Mouse (Mus musculus) T-helper 2 cell (primary cell): ENCODE measurements around the gene Muc1.

Experiments used
- in situ Hi-C: fragments of 300-600 bp; cut with MboI, MseI; formaldehyde crosslinking; loops from one replicate; pipeline ENCODE4 v1.15.1; 2025; ENCODE audit warnings: high pct_unique_total_duplicates

Gene Muc1

DNA sequence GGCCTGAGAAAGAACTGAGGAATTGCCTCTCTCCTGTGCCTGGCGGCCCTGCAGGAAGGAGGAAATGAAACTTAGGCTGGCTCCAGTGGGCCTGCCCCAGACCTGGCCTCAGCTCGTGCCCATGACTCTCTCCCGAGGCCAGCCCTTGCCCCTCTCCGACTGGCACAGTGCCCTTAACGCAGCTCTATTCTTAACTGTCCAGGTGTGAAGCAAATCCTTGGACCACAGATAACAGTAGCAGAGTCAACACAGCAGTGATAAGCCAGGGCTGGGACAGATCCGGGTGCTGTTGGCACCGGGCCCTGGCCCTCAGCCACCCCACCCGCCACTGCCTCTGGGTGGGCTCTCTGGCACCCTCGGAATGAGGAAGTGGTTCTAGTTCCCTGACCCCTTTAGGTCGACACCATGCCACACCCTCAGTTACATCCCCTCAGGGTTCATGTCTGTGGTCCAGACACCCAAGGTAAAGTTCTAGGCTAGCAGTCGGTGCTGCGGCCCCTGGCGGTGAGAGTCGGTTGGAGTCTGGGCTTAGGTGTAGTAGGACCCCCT lies 4.8 kb downstream of the Muc1 start:
- in situ Hi-C loops, result no loop called here

DNA sequence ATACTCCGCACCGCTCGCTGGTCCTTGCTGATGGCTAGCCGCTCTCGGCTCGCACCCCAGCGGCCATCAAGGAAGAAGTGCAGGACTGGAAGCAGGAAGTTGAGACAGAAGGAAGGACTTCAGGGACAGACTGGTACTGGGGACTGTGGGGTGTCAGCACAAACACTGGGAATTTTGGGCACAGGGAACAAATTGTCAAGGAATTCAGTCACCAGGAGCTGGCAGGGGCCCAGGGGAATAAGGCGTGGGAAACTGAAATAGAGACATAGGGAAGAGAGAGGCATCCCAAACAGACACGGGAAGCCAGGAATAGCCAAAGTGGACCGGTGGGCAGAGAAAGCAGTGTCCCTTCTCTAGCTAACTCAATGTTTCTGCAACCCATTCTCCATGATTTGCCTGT lies 7.7 kb downstream of the Muc1 start:
- in situ Hi-C loops, result no loop called here

DNA sequence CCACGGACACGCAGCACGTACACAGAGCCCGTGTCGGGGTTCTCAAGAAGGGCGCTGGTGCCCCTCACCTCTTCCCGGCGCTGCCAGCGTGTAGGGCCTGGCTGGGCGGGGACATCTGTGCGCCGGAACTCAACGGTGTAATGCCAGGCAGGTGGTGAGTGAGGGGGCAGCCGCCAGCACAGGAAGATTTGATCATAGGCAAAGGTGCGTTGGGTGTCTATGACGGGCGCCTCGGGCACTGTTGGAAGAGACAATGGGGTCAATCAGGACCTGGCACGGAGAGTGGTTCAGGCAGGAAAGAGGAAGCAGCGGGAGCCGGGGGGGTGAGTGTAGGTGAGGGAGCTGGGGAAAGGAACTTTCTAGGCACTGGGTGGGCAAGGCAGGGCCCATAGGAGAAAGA lies 8.8 kb downstream of the Muc1 start:
- in situ Hi-C loops, result no loop called here

DNA sequence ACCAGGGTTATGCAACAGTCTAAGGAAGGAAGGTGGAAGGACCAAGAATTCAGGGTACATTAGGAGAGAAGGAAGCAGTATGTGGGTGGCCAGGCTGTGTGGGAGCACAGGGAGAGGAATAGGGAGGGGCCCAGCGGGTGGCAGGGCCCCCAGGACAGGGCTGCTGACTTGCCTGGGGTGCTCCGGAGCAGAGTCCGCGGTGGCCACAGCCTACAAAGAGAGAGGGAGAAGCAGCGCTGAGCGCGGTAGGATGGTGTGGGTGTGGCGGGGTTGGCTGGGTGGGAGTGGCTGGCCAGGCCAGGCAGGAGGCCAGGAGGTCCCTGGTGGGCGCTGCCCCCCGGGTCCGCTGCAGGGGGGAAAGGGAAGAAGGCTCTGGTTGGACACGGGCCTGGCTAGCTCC lies 9.6 kb downstream of the Muc1 start:
- in situ Hi-C loops, result no loop called here

DNA sequence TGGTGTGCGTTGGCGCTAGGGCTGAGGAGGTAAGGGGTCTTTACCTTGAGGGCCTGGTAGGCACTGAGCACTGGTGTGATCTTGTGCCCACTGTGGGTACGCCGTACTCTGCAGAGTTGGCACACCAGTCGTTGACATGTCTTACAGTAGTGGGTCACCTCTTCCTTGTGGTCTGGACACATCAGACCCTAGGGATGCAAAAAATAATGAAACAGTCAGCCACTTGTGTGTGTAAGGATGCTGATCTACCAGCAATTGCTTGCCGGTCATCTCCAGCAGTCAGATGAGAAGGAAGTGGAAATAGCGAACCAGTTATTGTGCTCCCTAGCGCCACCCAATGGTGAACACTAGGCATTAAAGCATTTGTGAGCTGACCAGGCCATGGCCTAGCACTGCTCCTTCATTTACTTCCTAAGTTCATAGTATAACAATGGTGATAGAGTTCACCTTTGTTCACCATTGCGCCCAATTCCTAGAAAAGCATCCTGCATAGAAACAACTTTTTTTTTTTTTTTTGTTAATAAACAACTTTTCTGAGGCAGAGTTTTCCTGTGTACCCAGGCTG lies 13.6 kb downstream of the Muc1 start:
- in situ Hi-C loops, result loop anchor here (10.0 kb wide), 1 partner anchor 1318 kb away; no protein-coding TSS in a partner anchor

DNA sequence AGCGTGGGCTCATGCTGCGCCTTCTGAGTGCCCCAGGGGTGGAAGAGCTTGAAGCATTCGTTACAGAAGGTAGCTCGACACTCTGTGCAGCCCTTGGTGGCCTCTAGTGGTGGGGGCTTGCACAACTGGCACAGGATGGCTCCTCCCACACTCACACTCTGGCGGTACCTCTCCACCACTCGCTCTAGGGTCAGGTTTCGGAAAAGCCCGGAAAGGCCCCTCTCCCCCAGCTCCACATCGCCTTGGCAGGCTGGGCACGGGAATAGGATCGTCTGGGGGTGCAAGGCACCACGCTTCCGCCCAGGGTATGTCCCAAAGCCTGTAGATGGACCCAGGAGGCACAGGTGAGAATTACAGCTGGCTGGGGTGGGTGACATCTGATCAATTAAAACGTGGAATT lies 14.8 kb downstream of the Muc1 start:
- in situ Hi-C loops, result loop anchor here (10.0 kb wide), 1 partner anchor 1319 kb away; no protein-coding TSS in a partner anchor

DNA sequence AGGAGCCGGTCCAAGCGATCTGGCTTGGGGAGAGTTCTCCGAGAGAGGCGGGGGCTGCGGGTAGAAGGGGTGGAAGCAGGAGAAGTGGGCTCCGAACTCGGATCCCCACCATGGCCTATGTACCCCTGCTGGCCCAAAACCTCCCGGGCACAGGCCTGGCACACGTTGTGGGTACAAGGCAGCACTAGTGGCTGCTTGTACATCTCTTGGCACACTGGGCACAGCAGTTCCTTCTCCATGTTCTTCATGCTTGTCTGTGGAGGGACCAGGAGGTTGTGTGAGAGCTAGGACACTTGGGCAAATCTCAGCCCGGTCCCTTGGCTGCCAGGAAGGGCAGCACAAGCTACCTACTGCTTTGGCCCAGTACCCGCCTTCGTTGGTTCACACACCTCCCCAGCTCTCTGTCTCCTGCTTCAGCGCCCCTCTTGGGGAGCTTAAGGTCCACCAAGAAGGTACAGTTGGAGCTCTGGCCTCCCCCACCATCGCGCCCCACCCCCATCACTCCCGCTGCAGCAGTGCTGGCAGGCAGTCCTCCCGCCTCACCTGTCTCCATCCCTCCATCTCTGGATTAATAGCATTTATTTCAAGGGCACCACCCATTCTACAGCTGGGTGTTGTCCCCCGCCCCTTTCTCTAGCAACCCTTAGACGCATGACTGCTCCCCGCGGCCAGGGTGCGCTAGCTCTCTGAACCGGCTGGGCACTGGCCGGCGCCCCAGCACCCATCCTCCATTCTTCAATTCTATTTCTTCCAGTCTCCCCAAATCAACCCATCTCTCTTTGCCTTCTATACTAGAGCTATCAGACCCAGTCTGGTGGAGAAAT lies 15.5 kb downstream of the Muc1 start:
- in situ Hi-C loops, result loop anchor here (10.0 kb wide), 1 partner anchor 1320 kb away; no protein-coding TSS in a partner anchor

DNA sequence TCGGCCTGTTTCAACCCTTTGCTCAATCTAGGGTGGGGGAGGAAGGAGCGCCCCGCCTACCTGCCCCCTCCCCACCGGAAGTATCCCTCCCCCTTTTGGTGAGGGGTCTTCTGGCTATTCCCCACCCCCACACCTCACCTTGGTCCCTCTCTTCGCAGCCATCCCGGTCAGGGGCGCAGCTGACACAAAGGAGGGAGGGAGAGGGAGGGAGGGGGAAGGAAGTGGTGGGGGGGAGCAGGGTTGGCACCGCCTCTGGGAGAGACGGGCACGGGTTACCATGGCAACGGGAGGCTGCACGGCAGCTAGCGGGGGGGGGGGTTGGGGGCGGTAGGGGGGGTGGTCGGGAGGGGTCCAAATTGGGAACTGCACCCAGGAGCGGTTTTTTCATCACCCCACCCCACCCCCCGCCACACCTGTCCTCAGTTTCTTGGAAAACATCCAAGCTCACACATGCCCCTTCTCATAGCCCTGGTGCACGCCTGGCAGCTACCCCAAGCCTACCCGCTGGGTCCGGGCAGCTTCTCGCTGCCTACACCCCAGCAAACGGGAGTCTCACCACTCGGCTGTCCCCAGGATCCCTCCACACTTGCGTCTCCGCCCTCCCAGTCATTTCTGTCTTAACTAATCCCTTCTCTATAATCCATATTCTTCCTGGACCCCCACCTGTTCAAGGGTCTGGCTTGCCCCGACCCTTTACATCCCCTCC lies 16.3 kb downstream of the Muc1 start:
- in situ Hi-C loops, result loop anchor here (5.0 to 10.0 kb wide), 2 partner anchors 37 to 1320 kb away; partner anchors contain the start of gene Efna1

DNA sequence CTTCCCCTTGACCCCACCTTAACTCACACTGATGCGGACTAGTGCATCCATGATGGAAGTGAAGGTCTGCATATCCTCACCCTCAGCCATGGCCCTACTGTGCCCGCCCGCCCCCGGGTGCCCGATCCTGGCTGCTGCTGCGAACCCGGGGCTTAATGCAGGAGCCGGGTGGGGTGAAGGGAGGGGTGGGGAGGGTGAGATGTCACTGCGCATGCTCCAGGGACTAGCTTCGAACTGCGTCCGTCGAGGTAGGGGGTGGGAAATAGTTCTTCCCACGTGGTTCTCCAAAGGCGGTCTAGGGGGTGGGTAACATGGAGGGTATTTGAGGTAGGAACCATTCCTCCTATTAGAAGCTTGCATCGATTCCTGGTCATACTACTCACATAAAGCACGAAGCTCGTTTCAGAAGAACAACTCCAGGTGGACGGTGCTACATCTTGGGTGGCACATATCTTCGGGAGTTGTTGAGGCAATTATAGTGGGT lies 16.9 kb downstream of the Muc1 start, which contains the start of gene Krtcap2:
Krtcap2 (plus strand) TSS at position 279 of the 484 bp plus-strand sequence.
- in situ Hi-C loops, result loop anchor here (5.0 to 10.0 kb wide), 2 partner anchors 37 to 1321 kb away; partner anchors contain the start of gene Efna1

DNA sequence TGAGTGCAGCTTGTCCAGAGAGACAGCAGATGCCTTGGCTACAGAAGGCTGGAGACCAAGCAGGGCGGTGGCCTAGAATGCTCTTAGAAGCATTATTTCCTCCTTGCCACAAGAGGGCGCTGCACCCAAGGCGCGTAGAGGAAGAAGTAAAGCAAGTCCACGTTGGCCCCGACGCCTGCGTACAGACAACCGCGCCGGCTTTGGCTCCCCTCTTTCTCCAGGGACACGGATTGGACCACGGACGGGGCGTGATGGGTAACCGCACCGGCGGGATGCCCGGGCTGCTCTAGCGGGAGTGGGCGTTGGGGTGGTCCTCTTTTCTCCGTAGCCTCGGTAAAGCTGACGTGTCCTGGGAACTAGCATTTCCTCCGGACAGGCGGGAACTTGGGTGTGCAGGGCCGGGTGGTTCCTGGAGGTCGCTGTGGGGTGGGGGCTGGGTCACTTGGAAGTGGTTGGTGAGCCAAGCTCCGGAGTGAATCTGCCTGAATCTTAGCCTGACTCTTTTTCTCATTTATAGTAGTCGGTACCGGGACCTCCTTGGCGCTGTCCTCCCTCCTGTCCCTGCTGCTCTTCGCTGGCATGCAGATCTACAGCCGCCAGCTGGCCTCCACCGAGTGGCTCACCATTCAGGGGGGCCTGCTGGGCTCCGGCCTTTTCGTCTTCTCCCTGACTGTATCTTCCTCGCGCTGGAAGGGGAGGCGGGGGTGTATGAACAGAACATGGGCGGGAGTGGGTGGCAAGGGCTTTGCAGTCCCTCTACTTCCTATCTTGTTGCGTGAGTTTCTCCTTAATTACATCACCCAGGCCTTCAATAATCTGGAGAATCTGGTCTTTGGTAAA lies 17.6 kb downstream of the Muc1 start, which contains the start of gene Trim46:
Trim46 (minus strand) TSS at position 49 of the 840 bp plus-strand sequence.
- in situ Hi-C loops, result loop anchor here (5.0 to 10.0 kb wide), 2 partner anchors 36 to 1322 kb away; partner anchors contain the start of gene Efna1

DNA sequence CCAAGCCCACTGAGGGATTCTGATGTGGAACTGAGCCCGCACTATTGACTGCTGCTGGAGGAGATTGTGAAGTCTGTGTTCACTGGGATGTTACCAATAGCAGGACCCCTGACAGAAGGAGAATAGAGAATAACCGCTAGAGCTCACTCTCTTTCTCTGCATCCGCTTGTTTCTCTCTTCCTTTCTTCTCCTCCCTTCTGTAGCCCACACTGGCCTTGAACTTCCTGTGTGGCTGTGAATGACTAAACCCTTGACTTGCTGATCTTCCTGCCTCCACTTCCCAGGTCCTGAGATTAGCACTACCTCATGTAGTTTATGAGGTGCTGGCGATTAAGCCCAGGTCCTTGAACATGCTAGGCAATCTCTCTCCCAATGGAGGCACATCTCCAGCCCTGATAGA lies 18.6 kb downstream of the Muc1 start:
- in situ Hi-C loops, result loop anchor here (5.0 to 10.0 kb wide), 2 partner anchors 35 to 1323 kb away; partner anchors contain the start of gene Efna1

DNA sequence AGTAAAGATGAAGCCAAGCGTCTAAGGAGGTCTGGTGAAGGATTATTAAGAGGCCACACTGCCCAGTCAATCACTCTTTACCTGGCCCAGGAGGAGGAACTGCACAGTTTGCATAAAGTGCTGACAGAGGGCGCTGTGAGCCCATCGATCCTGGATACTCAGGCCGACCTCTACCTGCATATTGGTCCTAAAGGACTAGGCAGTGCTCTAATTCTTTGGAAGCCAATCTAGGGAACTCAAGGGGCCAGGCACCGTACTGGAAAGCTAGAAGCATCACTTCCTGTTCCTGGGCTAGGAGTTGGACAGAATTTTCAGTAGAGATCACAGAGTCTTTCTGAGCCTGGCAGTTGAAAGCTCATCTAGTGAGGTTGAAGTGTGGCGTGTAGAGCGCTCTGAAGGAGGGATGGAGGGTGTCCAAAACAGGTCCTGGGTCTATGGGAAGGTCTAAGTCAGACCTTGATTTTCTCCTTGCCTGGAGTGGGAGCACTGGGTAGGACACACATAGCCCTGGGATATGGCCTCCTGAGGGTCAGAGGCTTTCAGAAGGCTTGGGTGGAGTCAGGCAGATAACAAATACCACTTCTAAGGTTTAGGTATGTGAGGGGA lies 21.7 kb downstream of the Muc1 start:
- in situ Hi-C loops, result no loop called here

DNA sequence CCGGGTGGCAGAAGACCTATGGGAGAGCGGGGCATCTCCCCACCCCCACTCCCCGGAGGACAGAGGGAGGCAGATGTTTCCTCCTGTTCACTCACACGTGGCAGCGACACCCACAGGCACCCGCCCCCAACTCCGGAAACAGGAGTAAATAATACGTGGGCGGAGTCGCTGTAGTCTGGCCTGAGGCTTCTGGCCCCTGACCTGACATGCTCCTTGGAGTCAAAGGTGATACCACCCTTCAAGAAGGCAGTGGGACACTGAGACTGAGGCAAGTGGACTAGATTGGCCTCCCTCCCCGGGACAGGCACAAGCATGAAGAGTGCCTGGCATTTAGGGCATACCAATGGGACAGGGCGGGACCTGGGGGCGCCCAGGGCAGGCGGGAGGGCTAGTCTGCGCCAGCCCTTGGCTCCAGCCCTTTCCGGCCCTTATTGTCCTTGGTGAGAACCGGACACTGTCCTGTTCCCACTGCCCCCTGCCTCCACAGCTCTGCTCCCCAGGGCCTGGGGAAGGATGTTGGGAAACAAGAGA lies 22.6 kb downstream of the Muc1 start:
- in situ Hi-C loops, result no loop called here

DNA sequence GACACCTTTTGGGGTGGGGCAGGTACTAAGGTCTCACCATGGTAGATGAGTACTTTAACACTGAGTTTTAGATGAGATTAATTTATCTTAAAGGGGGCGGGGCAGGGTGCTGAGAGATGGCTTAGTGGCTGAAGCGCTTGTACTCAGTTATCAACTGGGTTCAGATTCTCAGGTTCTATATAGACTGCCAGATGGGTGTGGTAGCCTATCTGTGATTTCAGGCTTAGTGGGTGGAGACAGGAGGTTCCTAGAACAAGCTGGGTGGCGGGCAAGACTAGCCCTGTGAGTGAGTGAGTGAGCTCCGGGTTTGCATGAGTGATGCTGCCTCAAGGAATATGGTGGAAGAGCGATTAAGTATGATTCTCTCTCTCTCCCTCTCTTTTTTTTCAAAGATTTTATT lies 26.1 kb downstream of the Muc1 start:
- in situ Hi-C loops, result no loop called here

DNA sequence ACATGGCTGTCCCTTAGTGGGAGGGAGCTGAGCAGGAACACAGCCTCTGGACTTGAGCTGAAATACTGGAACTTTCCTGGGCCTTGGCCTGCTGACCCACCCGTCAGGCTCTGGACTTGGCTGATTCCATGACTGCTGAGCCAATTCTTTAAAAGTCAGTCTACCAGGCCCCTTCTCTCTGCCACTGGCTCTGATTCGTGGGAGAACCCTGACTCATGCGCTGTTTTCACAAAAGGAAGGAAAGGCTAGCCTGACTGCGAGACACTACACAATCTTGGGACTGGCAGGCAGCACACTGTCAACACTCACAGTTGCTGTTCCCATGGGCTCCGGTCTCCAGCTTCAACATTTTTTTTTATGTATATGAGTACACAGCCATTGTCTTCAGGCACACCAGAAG lies 27.3 kb downstream of the Muc1 start:
- in situ Hi-C loops, result no loop called here

DNA sequence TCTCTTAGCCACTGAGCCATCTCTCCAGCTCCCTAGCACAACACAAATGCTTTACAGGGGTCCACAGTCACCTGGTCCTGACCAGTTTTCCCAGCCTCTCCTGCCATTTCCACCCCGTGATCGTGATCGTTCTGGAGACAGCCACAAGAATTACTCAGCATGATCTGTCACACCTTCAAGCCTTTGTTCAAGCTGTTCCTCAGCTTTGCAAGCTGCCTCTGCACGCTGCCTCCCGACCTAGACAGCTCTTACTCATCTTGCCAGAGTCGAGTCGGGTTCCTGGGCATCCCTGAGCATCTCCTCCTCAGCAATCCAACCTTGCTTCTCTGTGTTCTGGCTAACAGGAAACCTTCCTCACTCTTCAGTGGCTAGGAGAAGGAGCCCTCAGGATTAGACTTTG lies 30.2 kb downstream of the Muc1 start, which contains the start of gene Dpm3:
Dpm3 (plus strand) TSS at position 283 of the 400 bp plus-strand sequence.
- in situ Hi-C loops, result no loop called here

DNA sequence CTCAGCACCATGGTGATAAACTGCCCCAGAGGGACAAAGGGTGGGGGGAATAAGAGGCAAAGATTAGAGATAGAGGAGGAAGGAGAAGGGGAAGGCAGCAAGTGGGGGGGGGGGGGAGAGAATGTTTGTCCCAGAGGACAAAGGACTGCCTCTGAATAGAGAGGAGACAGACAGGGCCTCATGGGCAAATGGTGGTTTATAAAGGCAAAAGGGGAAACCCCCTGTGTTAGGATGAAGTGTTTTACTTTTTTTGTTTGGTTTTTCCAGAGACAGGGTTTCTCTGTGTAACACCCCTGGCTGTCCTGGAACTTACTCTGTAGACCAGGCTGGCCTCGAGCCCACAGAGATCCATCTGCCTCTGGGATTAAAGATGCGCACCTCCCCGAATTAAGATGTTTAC lies 31.4 kb downstream of the Muc1 start:
- in situ Hi-C loops, result no loop called here

DNA sequence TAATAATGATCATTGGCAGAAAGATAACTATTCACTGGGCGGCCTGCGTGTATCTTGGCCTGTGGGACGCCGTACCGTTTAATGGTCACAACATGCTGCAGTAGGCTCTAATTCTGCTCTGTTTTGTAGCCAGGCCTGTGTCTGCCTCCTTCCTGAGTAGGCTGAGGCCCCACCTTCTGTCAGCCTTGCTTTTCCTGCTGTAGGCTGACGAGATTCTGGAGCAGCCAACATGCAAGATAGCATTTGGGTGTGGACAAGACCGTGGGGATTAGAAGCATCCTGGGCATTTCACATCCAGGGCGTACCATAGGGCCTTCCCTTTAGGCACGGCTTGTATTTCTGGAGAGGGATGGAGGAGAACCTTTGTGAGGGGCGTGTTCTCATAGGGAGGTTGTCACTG lies 33.6 kb downstream of the Muc1 start:
- in situ Hi-C loops, result no loop called here

DNA sequence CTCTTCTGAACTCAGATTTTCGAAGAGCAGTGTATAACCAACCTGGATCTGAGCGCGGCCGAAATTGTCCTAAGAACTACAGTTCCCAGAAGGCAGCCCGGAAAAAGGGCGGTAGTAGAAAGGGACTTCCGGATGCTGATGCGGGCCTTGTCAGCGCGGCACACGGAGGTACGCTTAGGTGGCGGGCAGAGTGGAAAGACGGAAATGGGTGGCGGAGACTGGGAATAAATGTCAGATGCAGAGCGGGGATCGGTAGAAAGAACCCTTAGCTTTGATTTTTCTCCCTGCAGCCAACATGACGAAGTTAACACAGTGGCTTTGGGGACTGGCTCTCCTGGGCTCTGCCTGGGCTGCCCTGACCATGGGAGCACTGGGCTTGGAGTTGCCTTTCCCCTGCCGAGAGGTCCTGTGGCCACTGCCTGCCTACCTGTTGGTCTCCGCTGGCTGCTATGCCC lies 37.6 kb downstream of the Muc1 start:
- in situ Hi-C loops, result no loop called here

DNA sequence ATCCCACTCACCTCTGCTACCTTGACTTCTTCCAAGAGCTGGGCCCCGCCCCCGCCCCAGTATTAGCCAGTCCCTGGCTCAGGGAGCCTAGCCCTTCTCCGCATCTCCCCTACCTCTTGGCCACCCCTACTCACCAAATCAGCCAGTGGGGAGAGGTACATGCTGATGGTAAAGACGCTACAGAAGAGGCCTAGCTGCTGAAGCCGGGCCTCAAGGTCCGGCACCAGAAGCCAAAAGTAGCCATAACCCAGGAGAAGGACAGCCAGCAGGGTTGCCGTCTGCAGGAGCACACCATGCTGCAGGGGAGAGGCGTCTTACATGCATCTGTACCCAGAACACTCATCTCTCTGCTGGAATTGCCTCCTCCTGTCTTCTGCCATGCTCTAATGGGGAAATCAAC lies 40.1 kb downstream of the Muc1 start:
- in situ Hi-C loops, result no loop called here
